Mouse (Mus musculus) lung, postnatal 36 days (tissue): ENCODE results near the gene Mtx1.
A peak's percentile ranks its signal among the peaks of the same experiment; 100 is the strongest.

Experiments
- DNase-seq: peaks from one replicate; pipeline ENCODE4 v3.0.0; 2022; ENCODE audit warnings: mixed read lengths

Mtx1 gene

GRCm38 (mm10) chr3:89226900-89227299 is at the start of gene Mtx1:
Mtx1 (minus strand) TSS chr3:89227088.
- no peak for DNase-seq

- DNase-seq, result no peak
These were observed 49.2 kb upstream of the Mtx1 start for GRCm38 (mm10) chr3:89276061-89276460.

- DNase-seq, result no peak
These were observed 44.9 kb upstream of the Mtx1 start for GRCm38 (mm10) chr3:89271760-89272159.

GRCm38 (mm10) chr3:89270891-89271290 is 44.0 kb upstream of the Mtx1 start:
- DNase-seq, result peak; percentile 63

GRCm38 (mm10) chr3:89270051-89270755 is 43.3 kb upstream of the Mtx1 start, which contains the start of gene Slc50a1:
Slc50a1 (minus strand) TSS chr3:89270570.
- DNase-seq, result peak; percentile 90

- DNase-seq, result no peak
These were observed 42.0 kb upstream of the Mtx1 start for GRCm38 (mm10) chr3:89268916-89269315.

GRCm38 (mm10) chr3:89266439-89266893 is 39.6 kb upstream of the Mtx1 start:
- peak; percentile 90 for DNase-seq

- peak; percentile 70 for DNase-seq
These were observed 35.5 kb upstream of the Mtx1 start for GRCm38 (mm10) chr3:89262417-89262816.

GRCm38 (mm10) chr3:89260211-89260610 is 33.3 kb upstream of the Mtx1 start:
- no peak for DNase-seq

- DNase-seq, result no peak
These were observed 32.2 kb upstream of the Mtx1 start, which contains the start of gene Dpm3 for GRCm38 (mm10) chr3:89259076-89259475. Dpm3 (plus strand) TSS chr3:89259358.

- DNase-seq, result no peak
These were observed 29.3 kb upstream of the Mtx1 start for GRCm38 (mm10) chr3:89256177-89256576.

GRCm38 (mm10) chr3:89254994-89255393 is 28.1 kb upstream of the Mtx1 start:
- DNase-seq, result no peak

- peak; percentile 91 for DNase-seq
These were observed 24.5 kb upstream of the Mtx1 start for GRCm38 (mm10) chr3:89251365-89251895.

- peak; percentile 92 for DNase-seq
These were observed 23.6 kb upstream of the Mtx1 start for GRCm38 (mm10) chr3:89250435-89251040.

- DNase-seq, result no peak
These were observed 20.6 kb upstream of the Mtx1 start for GRCm38 (mm10) chr3:89247466-89247865.

- peak; percentile 93 for DNase-seq
These were observed 19.6 kb upstream of the Mtx1 start, which contains the start of gene Trim46 for GRCm38 (mm10) chr3:89246261-89247100. Trim46 (minus strand) TSS chr3:89246309.

- no peak for DNase-seq
These were observed 18.8 kb upstream of the Mtx1 start, which contains the start of gene Krtcap2 for GRCm38 (mm10) chr3:89245688-89246171. Krtcap2 (plus strand) TSS chr3:89245966.

GRCm38 (mm10) chr3:89244982-89245687 is 18.2 kb upstream of the Mtx1 start:
- no peak for DNase-seq

- DNase-seq, result peak; percentile 50
These were observed 17.5 kb upstream of the Mtx1 start for GRCm38 (mm10) chr3:89244158-89244981.

GRCm38 (mm10) chr3:89243609-89244008 is 16.7 kb upstream of the Mtx1 start:
- DNase-seq, result peak; percentile 89

- peak; percentile 76 for DNase-seq
These were observed 15.5 kb upstream of the Mtx1 start for GRCm38 (mm10) chr3:89242331-89242895.
